ENCODE assay signal across 7 mouse cellular contexts in the genomic region with DNA sequence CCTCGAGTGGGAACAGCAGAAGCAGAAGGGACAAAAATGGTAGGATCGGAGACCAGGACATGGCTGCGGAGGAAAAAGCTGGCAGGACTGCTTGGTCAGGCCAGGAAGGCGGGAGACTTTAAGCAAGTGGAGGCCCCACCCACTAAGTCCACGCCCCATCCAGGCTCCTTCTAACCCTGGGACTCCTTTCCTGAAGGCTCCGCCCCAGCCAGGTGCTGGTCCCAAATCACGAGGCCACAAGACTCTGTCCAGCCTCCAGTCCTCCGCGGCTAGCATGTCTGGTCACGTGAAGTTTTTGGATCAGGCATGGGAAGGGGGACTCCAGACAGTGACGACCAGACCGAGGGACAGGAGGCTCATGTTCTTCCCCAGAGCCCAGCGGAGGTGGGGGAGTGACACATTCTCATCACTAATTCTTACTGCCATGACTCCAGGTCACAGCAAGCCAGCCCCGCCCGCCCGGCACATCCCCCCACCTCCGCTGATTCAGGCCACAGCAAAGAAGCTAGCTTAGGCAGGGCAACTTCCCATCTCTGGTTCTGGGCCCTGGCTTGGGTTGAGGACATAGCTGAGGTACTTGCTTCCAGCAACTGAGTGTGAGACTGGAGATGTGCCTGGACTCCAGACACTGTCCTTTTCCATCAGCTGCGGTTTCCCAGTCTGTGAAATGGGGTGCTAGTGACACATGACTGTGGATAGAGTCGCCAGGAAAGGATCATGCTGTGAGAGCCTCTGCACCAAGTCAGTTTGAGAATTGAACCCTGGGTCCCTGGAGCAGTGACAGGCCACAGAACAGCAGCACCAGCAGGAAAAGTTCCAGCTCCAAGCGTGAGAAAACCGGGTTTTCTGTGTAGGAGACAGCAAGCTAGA. TPM values are rescaled to one million over a fixed set of nuclear protein-coding genes. Genes with fewer than 3 reads are reported as not detected.
DNase-seq lines count a peak whose midpoint lies in the region; ATAC-seq lines count a peak whose summit lies in the region.

No protein-coding gene starts in this region.

- peak; percentile 94 for DNase-seq in R1 (ENCODE audit: low read depth, low spot score)
- peak; percentile 61 for DNase-seq in cerebellum, adult 11 months
- DNase-seq in liver, result peak; percentile 89
- DNase-seq in urinary bladder, postnatal 4 days (ENCODE audit: low spot score in 2 of 2), result peak; percentile 66 to 81

- H3K27me3 ChIP-seq in forebrain, embryonic 16.5 days (replicated peaks; ENCODE audit: control insufficient read depth, insufficient read depth, low read length), result no peaks in the 10 kb centered on the region
- peaks cover 24% of the 10 kb centered on the region; the same call in 1 of the 2 replicates for H3K27me3 ChIP-seq in hindbrain, embryonic 12.5 days
- H3K27me3 ChIP-seq in midbrain, embryonic 16.5 days (ENCODE audit: control insufficient read depth, insufficient read depth, low read depth, low read length), result peaks cover 4% of the 10 kb centered on the region

- H3K4me1 ChIP-seq in forebrain, embryonic 16.5 days (replicated peaks; ENCODE audit: control insufficient read depth, insufficient read depth, low read length), result peaks cover 14% of the 10 kb centered on the region
- peaks cover 16% of the 10 kb centered on the region for H3K4me1 ChIP-seq in hindbrain, embryonic 12.5 days
- H3K4me1 ChIP-seq in midbrain, embryonic 16.5 days (ENCODE audit: control insufficient read depth, insufficient read depth, low read length), result peaks cover 11% of the 10 kb centered on the region

- H3K27ac ChIP-seq in forebrain, embryonic 16.5 days (ENCODE audit: low read length), result no peak overlapping the region
- no peak overlapping the region for H3K27ac ChIP-seq in hindbrain, embryonic 12.5 days
- H3K27ac ChIP-seq in midbrain, embryonic 16.5 days (ENCODE audit: low read length), result no peak overlapping the region

- ATAC-seq in forebrain, embryonic 16.5 days, result no peak
- ATAC-seq in hindbrain, embryonic 12.5 days (ENCODE audit: low FRiP score), result no peak
- ATAC-seq in midbrain, embryonic 16.5 days, result no peak

- H3K4me2 ChIP-seq in forebrain, embryonic 16.5 days (ENCODE audit: low read length), result peak overlapping the region; percentile 43
- peak overlapping the region; percentile 54 for H3K4me2 ChIP-seq in hindbrain, embryonic 12.5 days (replicated peaks)
- H3K4me2 ChIP-seq in midbrain, embryonic 16.5 days (ENCODE audit: low read length), result peak overlapping the region; percentile 48

- H3K36me3 ChIP-seq in forebrain, embryonic 16.5 days (ENCODE audit: control insufficient read depth, insufficient read depth), result peaks cover 28% of the 10 kb centered on the region
- H3K36me3 ChIP-seq in hindbrain, embryonic 12.5 days, result peaks cover 44% of the 10 kb centered on the region
- H3K36me3 ChIP-seq in midbrain, embryonic 16.5 days (ENCODE audit: control insufficient read depth, insufficient read depth, low read length), result peaks cover 28% of the 10 kb centered on the region

- H3K9me3 ChIP-seq in forebrain, embryonic 16.5 days (ENCODE audit: control insufficient read depth, low read length), result no peaks in the 10 kb centered on the region
- no peaks in the 10 kb centered on the region for H3K9me3 ChIP-seq in hindbrain, embryonic 12.5 days (replicated peaks)
- no peaks in the 10 kb centered on the region for H3K9me3 ChIP-seq in midbrain, embryonic 16.5 days (replicated peaks; ENCODE audit: control insufficient read depth, low read length, poor library complexity, severe bottlenecking)

- WGBS in forebrain, embryonic 16.5 days, result 9% methylated on average over 21 of the region's 21 CpGs
- WGBS in hindbrain, embryonic 12.5 days, result 8% methylated on average over 20 of the region's 21 CpGs
- WGBS in midbrain, embryonic 16.5 days, result 10% methylated on average over 21 of the region's 21 CpGs

- H3K9ac ChIP-seq in forebrain, embryonic 16.5 days (replicated peaks; ENCODE audit: low read depth, low read length), result peak overlapping the region; percentile 46; the same call in 1 of the 2 replicates
- peak overlapping the region; percentile 47 for H3K9ac ChIP-seq in hindbrain, embryonic 12.5 days
- peak overlapping the region; percentile 50 for H3K9ac ChIP-seq in midbrain, embryonic 16.5 days (ENCODE audit: low read depth, low read length)

- peak overlapping the region; percentile 20 for H3K4me3 ChIP-seq in forebrain, embryonic 16.5 days (replicated peaks; ENCODE audit: low read length)
- H3K4me3 ChIP-seq in hindbrain, embryonic 12.5 days, result peak overlapping the region; percentile 25
- H3K4me3 ChIP-seq in midbrain, embryonic 16.5 days (ENCODE audit: low read depth, low read length), result peak overlapping the region; percentile 12; the same call in 1 of the 2 replicates

RNA-seq across cellular contexts. Expression of a gene that starts 6.1 kb away (rescaled TPM):
- polyA plus RNA-seq in forebrain, embryonic 16.5 days (2015; fragmentation: Nextera tagmentation; extraction: Ambion mirVana), result 49.3 and 49.8 TPM in 2 replicates
- 38.2 and 38.3 TPM in 2 replicates for polyA plus RNA-seq in hindbrain, embryonic 12.5 days (2016; fragmentation: Nextera tagmentation; extraction: Ambion mirVana)
- 34.8 and 35.7 TPM in 2 replicates for polyA plus RNA-seq in midbrain, embryonic 16.5 days (2015; fragmentation: Nextera tagmentation; extraction: Ambion mirVana)

RNA-seq across cellular contexts. Expression of a gene that starts 9.7 kb away (rescaled TPM):
- polyA plus RNA-seq in forebrain, embryonic 16.5 days (2015; fragmentation: Nextera tagmentation; extraction: Ambion mirVana), result 145 and 149 TPM in 2 replicates
- 84.5 and 85.5 TPM in 2 replicates for polyA plus RNA-seq in hindbrain, embryonic 12.5 days (2016; fragmentation: Nextera tagmentation; extraction: Ambion mirVana)
- 107 and 112 TPM in 2 replicates for polyA plus RNA-seq in midbrain, embryonic 16.5 days (2015; fragmentation: Nextera tagmentation; extraction: Ambion mirVana)

RNA-seq across cellular contexts. Expression of a gene that starts 12.3 kb away (rescaled TPM):
- 350 and 395 TPM in 2 replicates for polyA plus RNA-seq in forebrain, embryonic 16.5 days (2015; fragmentation: Nextera tagmentation; extraction: Ambion mirVana)
- 126 and 134 TPM in 2 replicates for polyA plus RNA-seq in hindbrain, embryonic 12.5 days (2016; fragmentation: Nextera tagmentation; extraction: Ambion mirVana)
- polyA plus RNA-seq in midbrain, embryonic 16.5 days (2015; fragmentation: Nextera tagmentation; extraction: Ambion mirVana), result 477 and 573 TPM in 2 replicates

RNA-seq across cellular contexts. Expression of a gene that starts 38.0 kb away (rescaled TPM):
- polyA plus RNA-seq in forebrain, embryonic 16.5 days (2015; fragmentation: Nextera tagmentation; extraction: Ambion mirVana), result 22.5 and 30.8 TPM in 2 replicates
- 16.0 and 17.7 TPM in 2 replicates for polyA plus RNA-seq in hindbrain, embryonic 12.5 days (2016; fragmentation: Nextera tagmentation; extraction: Ambion mirVana)
- 21.1 and 23.2 TPM in 2 replicates for polyA plus RNA-seq in midbrain, embryonic 16.5 days (2015; fragmentation: Nextera tagmentation; extraction: Ambion mirVana)

RNA-seq across cellular contexts. Expression of a gene that starts 41.4 kb away (rescaled TPM):
- polyA plus RNA-seq in forebrain, embryonic 16.5 days (2015; fragmentation: Nextera tagmentation; extraction: Ambion mirVana), result 0.08 and 0.09 TPM in 2 replicates
- polyA plus RNA-seq in hindbrain, embryonic 12.5 days (2016; fragmentation: Nextera tagmentation; extraction: Ambion mirVana), result not detected in 2 replicates
- polyA plus RNA-seq in midbrain, embryonic 16.5 days (2015; fragmentation: Nextera tagmentation; extraction: Ambion mirVana), result 0.08 and 0.19 TPM in 2 replicates
